Mouse (Mus musculus) liver, embryonic 14.5 days (tissue): ENCODE measurements at regions not wholly inside any gene's neighbourhood (a gene's known extent, or its start where the extent isn't known, plus 50 kb on each side); places are given as distances from the start of the nearest gene placed in this dataset.

Source experiments
- ATAC-seq: fragments of 200-750 bp; cut with Nextera tagmentation; 2 replicates; pipeline ENCODE4 v1.8.0; 2017; ENCODE audit warnings: moderate number of reproducible peaks, mild to moderate bottlenecking, moderate library complexity; ENCODE audit not compliant: insufficient read depth
- DNase-seq, 3 experiments: peaks; one replicate each; pipeline ENCODE4 v3.0.0-alpha.2; 2012 to 2013; ENCODE audit warnings: low read depth in 3 of 3, low spot score in 3 of 3
- H3K27ac ChIP-seq: fragments of 300-500 bp; sonication (generic); 2 replicates; pipeline ENCODE4 v1.5.1; 2014; ENCODE audit warnings: moderate library complexity, mild to moderate bottlenecking, control low read depth, inconsistent platforms
- H3K27me3 ChIP-seq: fragments of 300-500 bp; sonication (generic); 2 replicates; pipeline ENCODE4 v1.6.1; 2014; ENCODE audit warnings: mild to moderate bottlenecking, low read length, moderate library complexity; ENCODE audit not compliant: control insufficient read depth, insufficient read depth
- H3K36me3 ChIP-seq: fragments of 300-500 bp; sonication (generic); replicated peaks from 2 replicates; pipeline ENCODE4 v1.6.1; 2014; ENCODE audit warnings: low read depth; ENCODE audit not compliant: control insufficient read depth, insufficient read depth
- H3K4me1 ChIP-seq, 2 experiments: fragments of 200-500 bp in 1 of 2; fragments of 300-500 bp in 1 of 2; sonication (generic) in 1 of 2; replicated peaks; 2 replicates each; pipeline ENCODE4 v1.6.1; 2012 to 2014; ENCODE audit warnings: antibody characterized with exemption in 1 of 2, inconsistent platforms in 1 of 2, low read length in 1 of 2; ENCODE audit not compliant: control insufficient read depth in 2 of 2, insufficient read depth in 2 of 2
- H3K4me2 ChIP-seq: fragments of 300-500 bp; sonication (generic); 2 replicates; pipeline ENCODE4 v1.6.1; 2014; ENCODE audit warnings: low read depth, mild to moderate bottlenecking, control low read depth, moderate library complexity
- H3K4me3 ChIP-seq, 2 experiments: fragments of 200-500 bp in 1 of 2; fragments of 300-500 bp in 1 of 2; sonication (generic) in 1 of 2; 2 replicates each; pipeline ENCODE4 v1.5.1; 2012 to 2014; ENCODE audit warnings: low read depth in 2 of 2, low read length in 2 of 2, mild to moderate bottlenecking in 2 of 2, control low read depth in 1 of 2, inconsistent platforms in 1 of 2, moderate library complexity in 1 of 2; ENCODE audit not compliant: insufficient read depth in 1 of 2
- H3K9ac ChIP-seq: fragments of 300-500 bp; sonication (generic); replicated peaks from 2 replicates; pipeline ENCODE4 v1.6.1; 2014; ENCODE audit warnings: mild to moderate bottlenecking, control low read depth, moderate library complexity
- H3K9me3 ChIP-seq: fragments of 300-500 bp; sonication (generic); 2 replicates; pipeline ENCODE4 v1.6.1; 2016; ENCODE audit warnings: low read length, mixed read lengths; ENCODE audit not compliant: control insufficient read depth
- CTCF ChIP-seq: IDR thresholded peaks from 2 replicates; pipeline ENCODE4 v1.5.1; 2016; ENCODE audit warnings: antibody characterized with exemption, low read depth, control low read depth
- EP300 ChIP-seq: IDR thresholded peaks from 2 replicates; pipeline ENCODE4 v1.6.1; 2016; ENCODE audit warnings: antibody characterized with exemption, low read depth
- WGBS: fragments of 180-500 bp; shearing (Covaris S2); extraction: QIAGEN DNeasy Blood & Tissue Kit; methylation state at CpG from one replicate; pipeline ENCODE4 v1.1.7; 2014; ENCODE audit not compliant: insufficient replicate concordance; 5-methylcytosine and 5-hydroxymethylcytosine counted together

DNA sequence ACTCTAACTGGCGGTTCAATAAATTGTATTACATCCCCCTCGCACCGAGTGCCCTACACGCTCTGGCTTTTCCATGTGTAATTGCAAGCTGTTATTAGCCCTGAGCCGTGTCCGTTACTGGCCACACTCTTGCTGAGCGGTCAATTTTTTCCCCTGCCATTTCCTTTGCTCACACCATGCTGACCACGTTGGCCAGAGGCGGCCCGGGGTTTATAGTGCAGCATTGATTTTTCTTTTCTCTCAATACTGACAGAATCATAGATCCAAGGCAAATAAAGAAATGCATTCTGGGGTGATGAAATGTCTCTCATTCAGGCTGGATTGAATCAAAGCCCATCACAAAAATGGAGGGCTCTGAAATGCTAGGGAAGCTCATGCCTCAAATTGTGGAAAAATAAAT lies 150.0 kb upstream of the Onecut1 start:
- Histone ChIP-seq H3K4me3 (no peak overlapping the region), H3K9ac (no peak overlapping the region), H3K4me2 (no peak overlapping the region), H3K27ac (no peak overlapping the region), H3K36me3 (no peaks in the 10 kb centered on the region), H3K9me3 (no peaks in the 10 kb centered on the region), H3K27me3 (no peaks in the 10 kb centered on the region), H3K4me1 (no peaks in the 10 kb centered on the region; a peak in 1 of 4 replicates)
- ATAC-seq: no peak
- DNase-seq: no peak
- WGBS: 59% methylated on average over 10 of the region's 10 CpGs
- no peak for TF ChIP-seq EP300
- TF ChIP-seq CTCF: no peak

DNA sequence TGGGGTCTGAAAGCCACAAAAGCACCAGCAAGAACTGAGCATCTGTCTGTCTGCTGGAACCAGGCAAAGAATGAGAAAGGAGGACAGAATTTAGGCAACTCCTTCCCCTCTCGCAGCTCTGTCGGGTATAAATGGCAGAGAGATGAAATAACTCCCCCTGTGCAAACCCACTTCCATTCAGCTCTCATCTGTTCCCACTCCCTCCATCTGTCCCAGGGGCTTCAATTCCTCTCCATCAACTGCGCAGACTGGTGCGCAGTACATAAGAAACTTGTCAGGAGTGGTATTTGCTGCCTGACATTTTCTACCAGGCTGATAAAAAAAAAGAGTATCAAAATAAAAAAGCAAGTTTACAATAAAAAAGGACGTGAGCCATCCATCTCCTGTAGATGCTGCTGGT lies 129.3 kb upstream of the Onecut1 start:
- H3K4me2 ChIP-seq: no peak overlapping the region
- no peaks in the 10 kb centered on the region for H3K27me3 ChIP-seq
- no peaks in the 10 kb centered on the region for H3K4me1 ChIP-seq
- no peak overlapping the region for H3K4me3 ChIP-seq
- no peak overlapping the region for H3K9ac ChIP-seq
- WGBS: 71% methylated on average over 5 of the region's 5 CpGs
- H3K9me3 ChIP-seq: no peaks in the 10 kb centered on the region
- ATAC-seq (no peak), DNase-seq (no peak)
- TF ChIP-seq CTCF: no peak
- TF ChIP-seq EP300: no peak
- no peak overlapping the region for H3K27ac ChIP-seq
- no peaks in the 10 kb centered on the region for H3K36me3 ChIP-seq

DNA sequence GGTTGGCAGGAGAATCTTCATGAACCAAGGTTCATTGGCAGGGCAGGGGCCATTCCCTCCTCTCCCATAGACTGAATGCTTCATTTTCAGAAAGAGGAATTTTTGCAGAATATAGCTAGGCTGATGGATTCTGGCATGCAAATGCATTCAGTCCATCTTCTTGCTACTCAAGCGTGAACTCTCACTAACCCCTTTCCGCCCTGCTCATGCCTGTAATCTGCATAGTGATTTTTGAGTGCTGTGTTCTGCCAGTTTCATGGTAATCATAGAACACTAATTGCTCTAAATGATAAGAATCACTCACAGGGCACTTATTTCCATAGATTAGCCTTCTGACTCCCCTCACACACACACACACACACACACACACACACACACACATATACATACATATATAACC lies 119.8 kb upstream of the Onecut1 start:
- H3K9me3 ChIP-seq: no peaks in the 10 kb centered on the region
- H3K4me1 ChIP-seq: no peaks in the 10 kb centered on the region
- H3K27ac ChIP-seq: no peak overlapping the region
- no peak overlapping the region for H3K9ac ChIP-seq
- no peaks in the 10 kb centered on the region for H3K36me3 ChIP-seq
- no peaks in the 10 kb centered on the region for H3K27me3 ChIP-seq
- 77% methylated on average over 2 of the region's 2 CpGs for WGBS
- no peak for DNase-seq
- no peak overlapping the region for H3K4me2 ChIP-seq
- TF ChIP-seq EP300: no peak
- no peak for TF ChIP-seq CTCF
- ATAC-seq: no peak
- no peak overlapping the region for H3K4me3 ChIP-seq

DNA sequence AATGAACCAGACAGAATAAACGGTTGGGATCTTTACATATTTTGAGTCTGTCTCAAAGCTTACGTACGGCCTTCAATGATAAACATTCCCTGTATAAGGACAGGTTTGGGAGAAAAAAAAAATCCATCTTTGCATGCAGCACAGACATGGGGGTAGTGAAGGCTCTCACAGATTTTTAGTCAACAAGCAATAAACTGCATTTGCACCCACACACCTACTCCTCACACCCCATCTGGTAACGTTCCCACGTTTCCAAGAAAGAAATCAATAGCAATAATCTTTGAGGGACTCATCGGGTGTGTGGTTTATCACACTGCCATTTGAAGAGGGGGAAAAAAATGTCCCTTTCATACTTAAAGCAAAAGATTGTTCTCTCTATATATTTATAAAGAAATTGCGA lies 113.8 kb upstream of the Onecut1 start:
- no peak for ATAC-seq
- Histone ChIP-seq H3K36me3 (no peaks in the 10 kb centered on the region), H3K9me3 (no peaks in the 10 kb centered on the region), H3K4me2 (no peak overlapping the region), H3K27me3 (no peaks in the 10 kb centered on the region), H3K4me1 (no peaks in the 10 kb centered on the region), H3K4me3 (no peak overlapping the region), H3K9ac (no peak overlapping the region), H3K27ac (no peak overlapping the region)
- no peak for DNase-seq
- TF ChIP-seq EP300 (no peak), CTCF (no peak)
- 67% methylated on average over 7 of the region's 7 CpGs for WGBS

DNA sequence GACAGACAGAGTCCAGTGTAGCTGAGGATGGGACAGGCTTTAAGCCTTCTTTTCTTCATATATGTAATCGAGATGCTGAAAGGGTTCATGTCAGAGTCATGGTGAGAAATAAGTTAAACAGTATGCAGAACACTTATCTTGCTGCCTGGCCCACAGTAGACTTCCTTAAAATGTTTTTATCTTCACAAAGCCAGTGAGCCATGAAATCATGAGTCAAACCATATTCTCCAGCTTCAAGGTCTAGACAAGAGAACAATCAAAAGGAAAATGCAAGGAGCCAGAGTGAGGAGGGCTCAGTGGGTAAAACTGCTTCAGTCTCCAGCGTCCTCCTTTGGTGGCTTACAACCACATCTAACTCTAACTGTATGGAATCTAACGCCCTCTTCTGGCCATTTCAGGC lies 103.7 kb upstream of the Onecut1 start:
- 40% methylated on average over 3 of the region's 3 CpGs for WGBS
- no peaks in the 10 kb centered on the region for H3K36me3 ChIP-seq
- H3K4me2 ChIP-seq: no peak overlapping the region

More for the DNA sequence above, 103.7 kb upstream of the Onecut1 start:
- Histone ChIP-seq H3K9ac (no peak overlapping the region), H3K27me3 (no peaks in the 10 kb centered on the region), H3K4me1 (no peaks in the 10 kb centered on the region), H3K27ac (no peak overlapping the region), H3K4me3 (no peak overlapping the region), H3K9me3 (no peaks in the 10 kb centered on the region)
- no peak for DNase-seq
- TF ChIP-seq CTCF (no peak), EP300 (no peak)
- ATAC-seq: no peak
